Comparison of ENCODE assay signal across 20 mouse cellular contexts in the genomic region with DNA sequence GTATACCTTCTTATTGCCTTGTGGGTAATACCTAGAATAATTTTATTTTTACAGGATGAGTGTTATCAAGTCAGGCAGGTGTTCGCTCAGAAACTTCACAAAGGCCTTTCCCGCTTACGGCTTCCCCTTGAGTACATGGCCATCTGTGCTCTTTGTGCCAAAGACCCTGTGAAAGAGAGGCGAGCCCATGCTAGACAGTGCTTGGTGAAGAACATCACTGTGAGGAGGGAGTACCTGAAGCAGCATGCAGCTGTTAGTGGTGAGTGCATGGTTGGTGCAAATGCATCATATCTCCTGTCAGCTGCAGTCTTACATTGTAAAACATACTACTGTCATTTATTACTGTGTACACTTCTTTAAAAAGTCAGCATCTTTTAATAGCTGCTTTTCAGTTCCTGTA.
A peak's percentile ranks its signal among the peaks of the same experiment; 100 is the strongest.
DNase-seq lines count a peak whose midpoint lies in the region; ATAC-seq lines count a peak whose summit lies in the region.
"Had no signal": no experiment of that assay in that cellular context is flagged by ENCODE, and none has a peak within 500 bp of the region (broad histone marks: within the 10 kb centered on the region; RNA-seq: fewer than 3 reads in every experiment).

No protein-coding gene starts in this region.

- no peaks in the 10 kb centered on the region for H3K9me3 ChIP-seq in midbrain, embryonic 11.5 days (ENCODE audit: control insufficient read depth, low read length)
- H3K9me3 ChIP-seq in midbrain, embryonic 13.5 days: no peaks in the 10 kb centered on the region
- H3K9me3 ChIP-seq: G1E had no signal

- WGBS in midbrain, embryonic 11.5 days: 95% methylated on average over 4 of the region's 4 CpGs
- 94% methylated on average over 4 of the region's 4 CpGs for WGBS in midbrain, embryonic 13.5 days

- no peak overlapping the region for H3K9ac ChIP-seq in midbrain, embryonic 11.5 days (ENCODE audit: low read length)
- no peak overlapping the region for H3K9ac ChIP-seq in midbrain, embryonic 13.5 days (replicated peaks)

- H3K4me3 ChIP-seq in midbrain, embryonic 11.5 days (ENCODE audit: low read depth, low read length): no peak overlapping the region
- no peak overlapping the region for H3K4me3 ChIP-seq in midbrain, embryonic 13.5 days (replicated peaks)

- no peak overlapping the region for H3K27ac ChIP-seq in midbrain, embryonic 11.5 days (ENCODE audit: low read depth, low read length)
- H3K27ac ChIP-seq in midbrain, embryonic 13.5 days: no peak overlapping the region

- H3K4me2 ChIP-seq in midbrain, embryonic 11.5 days: no peak overlapping the region
- H3K4me2 ChIP-seq in midbrain, embryonic 13.5 days (replicated peaks): no peak overlapping the region

- no peaks in the 10 kb centered on the region for H3K27me3 ChIP-seq in midbrain, embryonic 11.5 days (ENCODE audit: control insufficient read depth, insufficient read depth, low read length)
- H3K27me3 ChIP-seq in midbrain, embryonic 13.5 days: no peaks in the 10 kb centered on the region
- H3K27me3 ChIP-seq: CH12.LX, Patski had no signal

- H3K36me3 ChIP-seq in midbrain, embryonic 11.5 days (ENCODE audit: control insufficient read depth, insufficient read depth, low read length): peaks cover 5% of the 10 kb centered on the region; the same call in 1 of the 2 replicates
- peaks cover 48% of the 10 kb centered on the region for H3K36me3 ChIP-seq in midbrain, embryonic 13.5 days

- ATAC-seq in midbrain, embryonic 11.5 days (ENCODE audit: low FRiP score): no peak
- ATAC-seq in midbrain, embryonic 13.5 days: no peak
- ATAC-seq: activated CD4-positive, CD25-positive, alpha-beta regulatory T cell, adult 4 months; CD4-positive, CD25-positive, alpha-beta regulatory T cell, adult 4 months; Patski had no signal

- H3K4me1 ChIP-seq in midbrain, embryonic 11.5 days (ENCODE audit: control insufficient read depth, insufficient read depth, low read length): no peaks in the 10 kb centered on the region
- no peaks in the 10 kb centered on the region for H3K4me1 ChIP-seq in midbrain, embryonic 13.5 days (replicated peaks)

- DNase-seq in midbrain, embryonic 11.5 days (ENCODE audit: low spot score, missing footprints): peak; percentile 73
- peak; percentile 66 for DNase-seq in A20 (ENCODE audit: low read depth, low spot score)
- no peak for DNase-seq in kidney, adult 18-20 months
- DNase-seq: adrenal gland, adult 2 months; adrenal gland, adult 8-10 months; adrenal gland, postnatal 10 days; adrenal gland, postnatal 14 days; adrenal gland, postnatal 25 days; adrenal gland, postnatal 36 days; B cell, adult 2 months; cerebellum, adult 11 months; cerebellum, adult 11-12 months; cerebellum, adult 18-20 months; cerebellum, adult 2 months had no signal
